Mouse (Mus musculus) embryonic facial prominence, embryonic 14.5 days (tissue): Measurements from ENCODE around the gene Higd1b. TPM values are rescaled to one million over a fixed set of nuclear protein-coding genes. Genes with fewer than 3 reads are reported as not detected.
A peak's percentile ranks its signal among the peaks of the same experiment; 100 is the strongest.

Experiments used
- ATAC-seq: fragments of 200-750 bp; cut with Nextera tagmentation; 2 replicates; pipeline ENCODE4 v1.8.0; 2017; ENCODE audit warnings: low read depth, moderate number of reproducible peaks, moderate TSS enrichment
- DNase-seq: peaks from one replicate; pipeline ENCODE4 v3.0.0-alpha.2; 2015; ENCODE audit warnings: low spot score
- H3K27ac ChIP-seq: fragments of 300-500 bp; sonication (generic); replicated peaks from 2 replicates; pipeline ENCODE4 v1.5.1; 2014; ENCODE audit warnings: low read depth, mild to moderate bottlenecking, low read length, moderate library complexity
- H3K27me3 ChIP-seq: fragments of 300-500 bp; sonication (generic); replicated peaks from 2 replicates; pipeline ENCODE4 v1.6.1; 2014; ENCODE audit warnings: low read length; ENCODE audit not compliant: control insufficient read depth, insufficient read depth
- H3K36me3 ChIP-seq: fragments of 300-500 bp; sonication (generic); 2 replicates; pipeline ENCODE4 v1.6.1; 2014; ENCODE audit warnings: low read length, mixed read lengths; ENCODE audit not compliant: control insufficient read depth, insufficient read depth
- H3K4me1 ChIP-seq: fragments of 300-500 bp; sonication (generic); 2 replicates; pipeline ENCODE4 v1.6.1; 2014; ENCODE audit warnings: antibody characterized with exemption, low read length; ENCODE audit not compliant: control insufficient read depth, insufficient read depth
- H3K4me2 ChIP-seq: fragments of 300-500 bp; sonication (generic); 2 replicates; pipeline ENCODE4 v1.6.1; 2014; ENCODE audit warnings: low read depth, mild to moderate bottlenecking, low read length, moderate library complexity, mixed read lengths
- H3K4me3 ChIP-seq: fragments of 300-500 bp; sonication (generic); 2 replicates; pipeline ENCODE4 v1.5.1; 2014; ENCODE audit warnings: low read depth, mild to moderate bottlenecking, low read length
- H3K9ac ChIP-seq: fragments of 300-500 bp; sonication (generic); 2 replicates; pipeline ENCODE4 v1.6.1; 2014; ENCODE audit warnings: low read depth, mild to moderate bottlenecking, low read length, moderate library complexity, mixed read lengths
- H3K9me3 ChIP-seq: fragments of 300-500 bp; sonication (generic); 2 replicates; pipeline ENCODE4 v1.6.1; 2016; ENCODE audit warnings: low read length; ENCODE audit not compliant: control insufficient read depth
- WGBS: fragments of 180-500 bp; shearing (Covaris S2); extraction: QIAGEN DNeasy Blood & Tissue Kit; methylation state at CpG from one replicate; pipeline ENCODE4 v1.1.7; 2014; 5-methylcytosine and 5-hydroxymethylcytosine counted together
- polyA plus RNA-seq: library from polyadenylated mRNA; unstranded; fragments of >200 nt; fragmentation: Nextera tagmentation; extraction: Ambion mirVana; gene quantifications from 2 replicates; pipeline ENCODE4 v1.2.1, GENCODE M21; 2014

Higd1b gene
- polyA plus RNA-seq, 1 experiment from 2014 or later, result 1.3 TPM

- H3K4me1 ChIP-seq, result no peaks in the 10 kb centered on the region
- no peak overlapping the region for H3K9ac ChIP-seq
- H3K4me3 ChIP-seq, result no peak overlapping the region
- DNase-seq (peak; percentile 32), ATAC-seq (peak; percentile 33; the same call in 1 of the 2 replicates)
- WGBS, result 59% methylated on average over 18 of the region's 18 CpGs
- no peaks in the 10 kb centered on the region for H3K9me3 ChIP-seq
- H3K36me3 ChIP-seq, result peaks cover 14% of the 10 kb centered on the region; the same call in 1 of the 2 replicates
- no peak overlapping the region for H3K4me2 ChIP-seq
- no peaks in the 10 kb centered on the region for H3K27me3 ChIP-seq
- H3K27ac ChIP-seq, result no peak overlapping the region
Observed at GRCm38 (mm10) chr11:102832700-102833297, 2.9 kb upstream of the Higd1b start.

- WGBS, result 87% methylated on average over 10 of the region's 10 CpGs
- peaks cover 28% of the 10 kb centered on the region for H3K36me3 ChIP-seq
- no peak overlapping the region for H3K4me3 ChIP-seq
- H3K27ac ChIP-seq, result no peak overlapping the region
- H3K4me2 ChIP-seq, result no peak overlapping the region
- H3K27me3 ChIP-seq, result no peaks in the 10 kb centered on the region
- no peak overlapping the region for H3K9ac ChIP-seq
- DNase-seq, result no peak
- H3K9me3 ChIP-seq, result no peaks in the 10 kb centered on the region
- no peak for ATAC-seq
- H3K4me1 ChIP-seq, result no peaks in the 10 kb centered on the region
Observed at GRCm38 (mm10) chr11:102834219-102834618, 1.4 kb upstream of the Higd1b start.

GRCm38 (mm10) chr11:102836146-102836545, 497 bp downstream of the Higd1b start:
- H3K36me3 ChIP-seq, result peaks cover 44% of the 10 kb centered on the region
- H3K9me3 ChIP-seq, result no peaks in the 10 kb centered on the region
- H3K27ac ChIP-seq, result no peak overlapping the region
- DNase-seq (no peak), ATAC-seq (no peak)
- H3K4me2 ChIP-seq, result no peak overlapping the region
- no peaks in the 10 kb centered on the region for H3K4me1 ChIP-seq
- no peaks in the 10 kb centered on the region for H3K27me3 ChIP-seq
- no peak overlapping the region for H3K9ac ChIP-seq
- H3K4me3 ChIP-seq, result no peak overlapping the region
- WGBS, result 67% methylated on average over 9 of the region's 9 CpGs

- no peaks in the 10 kb centered on the region for H3K27me3 ChIP-seq
- no peak for ATAC-seq
- H3K9me3 ChIP-seq, result no peaks in the 10 kb centered on the region
- no peak overlapping the region for H3K4me2 ChIP-seq
- no peak for DNase-seq
- no peaks in the 10 kb centered on the region for H3K4me1 ChIP-seq
- H3K36me3 ChIP-seq, result peaks cover 55% of the 10 kb centered on the region
- H3K4me3 ChIP-seq, result no peak overlapping the region
- WGBS, result 88% methylated on average over 1 of the region's 1 CpGs
- H3K9ac ChIP-seq, result no peak overlapping the region; the same call in 1 of the 2 replicates
- H3K27ac ChIP-seq, result no peak overlapping the region
Observed at GRCm38 (mm10) chr11:102837385-102837784, 1.7 kb downstream of the Higd1b start.

GRCm38 (mm10) chr11:102838126-102838525, 2.5 kb downstream of the Higd1b start:
- H3K36me3 ChIP-seq, result peaks cover 63% of the 10 kb centered on the region
- no peak overlapping the region for H3K27ac ChIP-seq
- no peak for ATAC-seq
- H3K9ac ChIP-seq, result no peak overlapping the region
- no peaks in the 10 kb centered on the region for H3K4me1 ChIP-seq
- H3K9me3 ChIP-seq, result no peaks in the 10 kb centered on the region
- 93% methylated on average over 2 of the region's 2 CpGs for WGBS
- no peak overlapping the region for H3K4me2 ChIP-seq
- H3K27me3 ChIP-seq, result no peaks in the 10 kb centered on the region
- H3K4me3 ChIP-seq, result no peak overlapping the region
- DNase-seq, result no peak

- Histone ChIP-seq H3K4me1 (no peaks in the 10 kb centered on the region), H3K4me2 (no peak overlapping the region), H3K27me3 (no peaks in the 10 kb centered on the region), H3K36me3 (peaks cover 68% of the 10 kb centered on the region), H3K4me3 (no peak overlapping the region), H3K27ac (no peak overlapping the region), H3K9me3 (no peaks in the 10 kb centered on the region), H3K9ac (no peak overlapping the region)
- DNase-seq (no peak), ATAC-seq (no peak)
- WGBS, result 76% methylated on average over 9 of the region's 9 CpGs
Observed at GRCm38 (mm10) chr11:102838616-102839150, 3.0 kb downstream of the Higd1b start.

GRCm38 (mm10) chr11:102845926-102846325, 10.3 kb downstream of the Higd1b start:
- no peak overlapping the region for H3K9ac ChIP-seq
- no peaks in the 10 kb centered on the region for H3K27me3 ChIP-seq
- H3K4me3 ChIP-seq, result no peak overlapping the region
- no peaks in the 10 kb centered on the region for H3K4me1 ChIP-seq
- H3K27ac ChIP-seq, result no peak overlapping the region
- peaks cover 97% of the 10 kb centered on the region for H3K36me3 ChIP-seq
- 63% methylated on average over 10 of the region's 10 CpGs for WGBS
- no peak overlapping the region for H3K4me2 ChIP-seq
- no peaks in the 10 kb centered on the region for H3K9me3 ChIP-seq
- no peak for DNase-seq
- no peak for ATAC-seq

GRCm38 (mm10) chr11:102851883-102852282, 16.2 kb downstream of the Higd1b start:
- H3K27ac ChIP-seq, result no peak overlapping the region
- ATAC-seq (0 out of 2 replicates have a peak, but pooled peaks have one; percentile 55), DNase-seq (peak; percentile 44)
- H3K4me3 ChIP-seq, result no peak overlapping the region
- peaks cover 79% of the 10 kb centered on the region for H3K36me3 ChIP-seq
- no peak overlapping the region for H3K4me2 ChIP-seq
- H3K4me1 ChIP-seq, result no peaks in the 10 kb centered on the region
- H3K9ac ChIP-seq, result no peak overlapping the region
- WGBS, result 71% methylated on average over 5 of the region's 5 CpGs
- no peaks in the 10 kb centered on the region for H3K9me3 ChIP-seq
- no peaks in the 10 kb centered on the region for H3K27me3 ChIP-seq

- Histone ChIP-seq H3K27ac (no peak overlapping the region), H3K4me3 (no peak overlapping the region), H3K36me3 (peaks cover 74% of the 10 kb centered on the region), H3K4me1 (no peaks in the 10 kb centered on the region), H3K9me3 (no peaks in the 10 kb centered on the region), H3K4me2 (no peak overlapping the region), H3K27me3 (no peaks in the 10 kb centered on the region), H3K9ac (no peak overlapping the region)
- DNase-seq (no peak), ATAC-seq (no peak)
Observed at GRCm38 (mm10) chr11:102853760-102854159, 18.1 kb downstream of the Higd1b start.
